Mouse (Mus musculus) forebrain, embryonic 13.5 days (tissue): ENCODE data around the gene Rabif. TPM values are rescaled to one million over a fixed set of nuclear protein-coding genes. Genes with fewer than 3 reads are reported as not detected.
"Not testable (repeated sequence)": the region's sequence is repeated elsewhere in the genome, so short reads cannot be mapped to it uniquely, and the experiment has no call there.

Experiments
- ATAC-seq: fragments of 200-750 bp; cut with Nextera tagmentation; 2 replicates; pipeline ENCODE4 v1.8.0; 2017
- H3K27ac ChIP-seq: fragments of 300-500 bp; sonication (generic); 2 replicates; pipeline ENCODE4 v1.5.1; 2015; ENCODE audit warnings: inconsistent platforms, mild to moderate bottlenecking, moderate library complexity
- H3K27me3 ChIP-seq: fragments of 300-500 bp; sonication (generic); 2 replicates; pipeline ENCODE4 v1.6.1; 2015; ENCODE audit warnings: mild to moderate bottlenecking, inconsistent platforms
- H3K36me3 ChIP-seq: fragments of 300-500 bp; sonication (generic); 2 replicates; pipeline ENCODE4 v1.6.1; 2015; ENCODE audit warnings: mild to moderate bottlenecking, inconsistent platforms; ENCODE audit not compliant: poor library complexity, severe bottlenecking
- H3K4me1 ChIP-seq: fragments of 300-500 bp; sonication (generic); 2 replicates; pipeline ENCODE4 v1.6.1; 2015; ENCODE audit warnings: inconsistent platforms
- H3K4me2 ChIP-seq: fragments of 300-500 bp; sonication (generic); 2 replicates; pipeline ENCODE4 v1.6.1; 2015; ENCODE audit warnings: inconsistent platforms, mild to moderate bottlenecking, moderate library complexity
- H3K4me3 ChIP-seq: fragments of 300-500 bp; sonication (generic); 2 replicates; pipeline ENCODE4 v1.5.1; 2015; ENCODE audit warnings: mild to moderate bottlenecking, inconsistent platforms
- H3K9ac ChIP-seq: fragments of 300-500 bp; sonication (generic); 2 replicates; pipeline ENCODE4 v1.6.1; 2015; ENCODE audit warnings: mild to moderate bottlenecking, inconsistent platforms
- H3K9me3 ChIP-seq: fragments of 300-500 bp; sonication (generic); replicated peaks from 2 replicates; pipeline ENCODE4 v1.6.1; 2016; ENCODE audit warnings: inconsistent platforms
- WGBS: fragments of 180-500 bp; shearing (Covaris S2); methylation state at CpG from one replicate; pipeline ENCODE4 v1.1.7; 2015; 5-methylcytosine and 5-hydroxymethylcytosine counted together
- polyA plus RNA-seq: library from polyadenylated mRNA; unstranded; fragments of >200 nt; fragmentation: Nextera tagmentation; extraction: Ambion mirVana; gene quantifications from 2 replicates; pipeline ENCODE4 v1.2.1, GENCODE M21; 2015

Gene Rabif
- polyA plus RNA-seq, 1 experiment from 2014 or later, result 45.4 TPM

GRCm38 (mm10) chr1:134513876-134514590 is 19.6 kb downstream of the Rabif start:
- no peak overlapping the region for H3K27ac ChIP-seq
- H3K9ac ChIP-seq, result peak overlapping the region; percentile 12; the same call in 1 of the 2 replicates
- no peaks in the 10 kb centered on the region for H3K36me3 ChIP-seq
- peak overlapping the region; percentile 70 for H3K4me2 ChIP-seq
- no peaks in the 10 kb centered on the region for H3K9me3 ChIP-seq
- WGBS, result 38% methylated on average over 16 of the region's 16 CpGs
- peak overlapping the region; percentile 38; the same call in 1 of the 2 replicates for H3K4me3 ChIP-seq
- peaks cover 37% of the 10 kb centered on the region for H3K27me3 ChIP-seq
- H3K4me1 ChIP-seq, result peaks cover 25% of the 10 kb centered on the region
- no peak for ATAC-seq

- 83% methylated on average over 2 of the region's 2 CpGs for WGBS
- Histone ChIP-seq H3K4me3 (no peak overlapping the region), H3K9ac (no peak overlapping the region), H3K36me3 (no peaks in the 10 kb centered on the region), H3K27ac (no peak overlapping the region), H3K27me3 (peaks cover 37% of the 10 kb centered on the region), H3K9me3 (no peaks in the 10 kb centered on the region), H3K4me2 (no peak overlapping the region), H3K4me1 (peaks cover 25% of the 10 kb centered on the region)
- no peak for ATAC-seq
These were observed 21.4 kb downstream of the Rabif start for GRCm38 (mm10) chr1:134515891-134516290.

GRCm38 (mm10) chr1:134516491-134517198 is 22.2 kb downstream of the Rabif start:
- H3K27ac ChIP-seq, result no peak overlapping the region
- H3K27me3 ChIP-seq, result peaks cover 35% of the 10 kb centered on the region
- no peaks in the 10 kb centered on the region for H3K36me3 ChIP-seq
- 13% methylated on average over 4 of the region's 4 CpGs for WGBS
- no peaks in the 10 kb centered on the region for H3K9me3 ChIP-seq
- H3K4me2 ChIP-seq, result no peak overlapping the region
- peaks cover 25% of the 10 kb centered on the region for H3K4me1 ChIP-seq
- no peak for ATAC-seq
- no peak overlapping the region for H3K9ac ChIP-seq
- no peak overlapping the region for H3K4me3 ChIP-seq

GRCm38 (mm10) chr1:134517841-134518240 is 23.4 kb downstream of the Rabif start:
- 94% methylated on average over 14 of the region's 14 CpGs for WGBS
- H3K4me3 ChIP-seq, H3K4me2 ChIP-seq, H3K27ac ChIP-seq, H3K9me3 ChIP-seq, H3K36me3 ChIP-seq, H3K9ac ChIP-seq, ATAC-seq: not testable (repeated sequence)
- Histone ChIP-seq H3K27me3 (peaks cover 23% of the 10 kb centered on the region), H3K4me1 (peaks cover 20% of the 10 kb centered on the region)

GRCm38 (mm10) chr1:134518677-134519076 is 24.2 kb downstream of the Rabif start:
- H3K27ac ChIP-seq, result no peak overlapping the region
- H3K4me2 ChIP-seq, result no peak overlapping the region
- H3K9ac ChIP-seq, result no peak overlapping the region
- no peaks in the 10 kb centered on the region for H3K36me3 ChIP-seq
- H3K4me3 ChIP-seq, result no peak overlapping the region
- no peaks in the 10 kb centered on the region for H3K9me3 ChIP-seq
- WGBS, result 11% methylated on average over 7 of the region's 7 CpGs
- peaks cover 15% of the 10 kb centered on the region for H3K27me3 ChIP-seq
- peak; percentile 65; the same call in 1 of the 2 replicates for ATAC-seq
- peaks cover 11% of the 10 kb centered on the region for H3K4me1 ChIP-seq

- WGBS, result 94% methylated on average over 5 of the region's 5 CpGs
These were observed 24.8 kb downstream of the Rabif start for GRCm38 (mm10) chr1:134519201-134519600.

GRCm38 (mm10) chr1:134520001-134520721 is 25.7 kb downstream of the Rabif start:
- 83% methylated on average over 8 of the region's 8 CpGs for WGBS
- Histone ChIP-seq H3K36me3 (no peaks in the 10 kb centered on the region), H3K4me3 (no peak overlapping the region), H3K27ac (no peak overlapping the region), H3K9ac (no peak overlapping the region), H3K4me2 (no peak overlapping the region), H3K9me3 (no peaks in the 10 kb centered on the region), H3K4me1 (peaks cover 10% of the 10 kb centered on the region), H3K27me3 (peaks cover 2% of the 10 kb centered on the region)
- ATAC-seq, result no peak

More at GRCm38 (mm10) chr1:134519201-134519600, 24.8 kb downstream of the Rabif start:
- H3K9me3 ChIP-seq, H3K4me3 ChIP-seq, H3K36me3 ChIP-seq, H3K9ac ChIP-seq, ATAC-seq, H3K4me1 ChIP-seq, H3K4me2 ChIP-seq, H3K27ac ChIP-seq: not testable (repeated sequence)
- peaks cover 10% of the 10 kb centered on the region for H3K27me3 ChIP-seq

GRCm38 (mm10) chr1:134521163-134521562 is 26.7 kb downstream of the Rabif start:
- 84% methylated on average over 7 of the region's 7 CpGs for WGBS
- no peak for ATAC-seq
- no peaks in the 10 kb centered on the region for H3K27me3 ChIP-seq
- no peak overlapping the region for H3K4me3 ChIP-seq
- H3K4me2 ChIP-seq, result no peak overlapping the region
- peaks cover 8% of the 10 kb centered on the region for H3K4me1 ChIP-seq
- H3K9me3 ChIP-seq, result no peaks in the 10 kb centered on the region
- H3K9ac ChIP-seq, result no peak overlapping the region
- no peak overlapping the region for H3K27ac ChIP-seq
- H3K36me3 ChIP-seq, result no peaks in the 10 kb centered on the region

- Histone ChIP-seq H3K4me1 (no peaks in the 10 kb centered on the region), H3K36me3 (no peaks in the 10 kb centered on the region), H3K27me3 (no peaks in the 10 kb centered on the region), H3K9ac (no peak overlapping the region), H3K9me3 (no peaks in the 10 kb centered on the region), H3K4me2 (no peak overlapping the region), H3K27ac (no peak overlapping the region), H3K4me3 (no peak overlapping the region)
- ATAC-seq, result no peak
- WGBS, result 53% methylated on average over 2 of the region's 2 CpGs
These were observed 27.9 kb downstream of the Rabif start for GRCm38 (mm10) chr1:134522325-134522724.

- no peak for ATAC-seq
- no peaks in the 10 kb centered on the region for H3K27me3 ChIP-seq
- no peak overlapping the region for H3K9ac ChIP-seq
- no peaks in the 10 kb centered on the region for H3K36me3 ChIP-seq
- H3K4me3 ChIP-seq, result no peak overlapping the region
- no peak overlapping the region for H3K4me2 ChIP-seq
- H3K4me1 ChIP-seq, result no peaks in the 10 kb centered on the region
- H3K9me3 ChIP-seq, result no peaks in the 10 kb centered on the region
- 68% methylated on average over 5 of the region's 5 CpGs for WGBS
- no peak overlapping the region for H3K27ac ChIP-seq
These were observed 30.0 kb downstream of the Rabif start for GRCm38 (mm10) chr1:134524424-134524823.

- no peak overlapping the region for H3K4me2 ChIP-seq
- WGBS, result 93% methylated on average over 1 of the region's 1 CpGs
- H3K27ac ChIP-seq, result no peak overlapping the region
- no peaks in the 10 kb centered on the region for H3K27me3 ChIP-seq
- no peak overlapping the region for H3K4me3 ChIP-seq
- H3K9me3 ChIP-seq, result no peaks in the 10 kb centered on the region
- H3K9ac ChIP-seq, result no peak overlapping the region
- no peaks in the 10 kb centered on the region for H3K4me1 ChIP-seq
- H3K36me3 ChIP-seq, result no peaks in the 10 kb centered on the region
- ATAC-seq, result no peak
These were observed 30.6 kb downstream of the Rabif start for GRCm38 (mm10) chr1:134525015-134525414.

- Histone ChIP-seq H3K4me3 (no peak overlapping the region), H3K27me3 (no peaks in the 10 kb centered on the region), H3K9me3 (no peaks in the 10 kb centered on the region), H3K36me3 (no peaks in the 10 kb centered on the region), H3K4me2 (no peak overlapping the region), H3K27ac (no peak overlapping the region), H3K9ac (no peak overlapping the region), H3K4me1 (peaks cover 6% of the 10 kb centered on the region)
- 88% methylated on average over 6 of the region's 6 CpGs for WGBS
- no peak for ATAC-seq
These were observed 32.3 kb downstream of the Rabif start for GRCm38 (mm10) chr1:134526752-134527151.
